Mouse (Mus musculus): ENCODE data around the gene Sars2.

GRCm38 (mm10) chr7:28717726-28718125 is 24.1 kb upstream of the Sars2 start:
- no peak for TF ChIP-seq CTCF (IDR thresholded peaks at IDR 0.05; ENCODE audit: low read depth)
- no peak for TF ChIP-seq EP300 (IDR thresholded peaks at IDR 0.05; ENCODE audit: low read depth)

All from liver, postnatal 0 days (tissue).